Mouse (Mus musculus): Measurements from ENCODE around the gene Eef1akmt4. TPM values are rescaled to one million over a fixed set of nuclear protein-coding genes. Genes with fewer than 3 reads are reported as not detected.

Gene Eef1akmt4
- total and polyA plus RNA-seq, 2 experiments from 2014 or later = 3.3 to 6.8 TPM

- Histone ChIP-seq H3K4me3 (ENCODE audit: low read depth, low read length) (no peak overlapping the region), H3K4me2 (ENCODE audit: low read depth, low read length, poor library complexity, severe bottlenecking) (no peak overlapping the region), H3K9me3 (ENCODE audit: low read length) (no peaks in the 10 kb centered on the region), H3K4me1 (ENCODE audit: insufficient read depth, low read length) (no peaks in the 10 kb centered on the region; the same call in 1 of the 2 replicates), H3K27me3 (ENCODE audit: insufficient read depth, low read length) (no peaks in the 10 kb centered on the region), H3K36me3 (ENCODE audit: insufficient read depth, low read length) (peaks cover 5% of the 10 kb centered on the region), H3K27ac (ENCODE audit: low read depth, low read length) (no peak overlapping the region), H3K9ac (replicated peaks; ENCODE audit: low read length, poor library complexity, severe bottlenecking) (no peak overlapping the region)
- 79% methylated on average over 8 of the region's 8 CpGs for WGBS
- ATAC-seq (ENCODE audit: low FRiP score) = no peak
- TF ChIP-seq CTCF (IDR thresholded peaks at IDR 0.05) = no peak
- no peak for DNase-seq (ENCODE audit: low spot score)
Measured at GRCm38 (mm10) chr16:20637410-20637809, 26.0 kb downstream of the Eef1akmt4 start.

- Histone ChIP-seq H3K9me3 (ENCODE audit: low read length) (no peaks in the 10 kb centered on the region), H3K9ac (replicated peaks; ENCODE audit: low read length, poor library complexity, severe bottlenecking) (no peak overlapping the region), H3K4me3 (ENCODE audit: low read depth, low read length) (no peak overlapping the region), H3K4me1 (ENCODE audit: insufficient read depth, low read length) (no peaks in the 10 kb centered on the region; the same call in 1 of the 2 replicates), H3K27me3 (ENCODE audit: insufficient read depth, low read length) (no peaks in the 10 kb centered on the region), H3K27ac (ENCODE audit: low read depth, low read length) (peak overlapping the region; percentile 47; the same call in 1 of the 2 replicates), H3K4me2 (ENCODE audit: low read depth, low read length, poor library complexity, severe bottlenecking) (peak overlapping the region; percentile 22; the same call in 1 of the 2 replicates), H3K36me3 (ENCODE audit: insufficient read depth, low read length) (peaks cover 7% of the 10 kb centered on the region)
- ATAC-seq (ENCODE audit: low FRiP score) (0 out of 2 replicates have a peak, but pooled peaks have one; percentile 36), DNase-seq (ENCODE audit: low spot score) (peak; percentile 79)
- TF ChIP-seq CTCF (IDR thresholded peaks at IDR 0.05) = no peak
- 54% methylated on average over 8 of the region's 8 CpGs for WGBS
Measured at GRCm38 (mm10) chr16:20638367-20638766, 27.0 kb downstream of the Eef1akmt4 start.

- Histone ChIP-seq H3K9ac (replicated peaks; ENCODE audit: low read length, poor library complexity, severe bottlenecking) (no peak overlapping the region), H3K27ac (ENCODE audit: low read depth, low read length) (no peak overlapping the region), H3K9me3 (ENCODE audit: low read length) (no peaks in the 10 kb centered on the region), H3K4me3 (ENCODE audit: low read depth, low read length) (no peak overlapping the region), H3K4me2 (ENCODE audit: low read depth, low read length, poor library complexity, severe bottlenecking) (no peak overlapping the region), H3K27me3 (ENCODE audit: insufficient read depth, low read length) (no peaks in the 10 kb centered on the region), H3K36me3 (ENCODE audit: insufficient read depth, low read length) (peaks cover 15% of the 10 kb centered on the region), H3K4me1 (ENCODE audit: insufficient read depth, low read length) (no peaks in the 10 kb centered on the region; the same call in 1 of the 2 replicates)
- DNase-seq (ENCODE audit: low spot score) (peak; percentile 83), ATAC-seq (ENCODE audit: low FRiP score) (no peak)
- WGBS = 0% methylated on average over 8 of the region's 8 CpGs
- TF ChIP-seq CTCF (IDR thresholded peaks at IDR 0.05) = peak; percentile 81
Measured at GRCm38 (mm10) chr16:20642161-20642560, 30.8 kb downstream of the Eef1akmt4 start.

- 86% methylated on average over 7 of the region's 7 CpGs for whole genome bisulfite sequencing
- Histone ChIP-seq H3K27ac (ENCODE audit: low read depth, low read length) (no peak overlapping the region), H3K9me3 (ENCODE audit: low read length) (no peaks in the 10 kb centered on the region), H3K27me3 (ENCODE audit: insufficient read depth, low read length) (no peaks in the 10 kb centered on the region), H3K9ac (replicated peaks; ENCODE audit: low read length, poor library complexity, severe bottlenecking) (no peak overlapping the region), H3K4me3 (ENCODE audit: low read depth, low read length) (no peak overlapping the region), H3K36me3 (ENCODE audit: insufficient read depth, low read length) (peaks cover 15% of the 10 kb centered on the region), H3K4me2 (ENCODE audit: low read depth, low read length, poor library complexity, severe bottlenecking) (no peak overlapping the region), H3K4me1 (ENCODE audit: insufficient read depth, low read length) (no peaks in the 10 kb centered on the region)
- DNase-seq (ENCODE audit: low spot score) (no peak), ATAC-seq (ENCODE audit: low FRiP score) (no peak)
- TF ChIP-seq CTCF (IDR thresholded peaks at IDR 0.05) = no peak
Measured at GRCm38 (mm10) chr16:20643911-20644310, 32.5 kb downstream of the Eef1akmt4 start.

GRCm38 (mm10) chr16:20651076-20651946 is 39.9 kb downstream of the Eef1akmt4 start, which contains the start of gene Psmd2:
Gene Psmd2 (plus strand): TSS chr16:20651652.
- peak within 1 kb of the TSS; percentile 73 for H3K27ac ChIP-seq (ENCODE audit: low read depth, low read length)
- no peaks in the 10 kb centered on the region for H3K27me3 ChIP-seq (ENCODE audit: insufficient read depth, low read length)
- H3K4me3 ChIP-seq (ENCODE audit: low read depth, low read length) = peak within 1 kb of the TSS; percentile 64
- H3K36me3 ChIP-seq (ENCODE audit: insufficient read depth, low read length) = peaks cover 13% of the 10 kb centered on the region
- peak within 1 kb of the TSS; percentile 79 for H3K9ac ChIP-seq (replicated peaks; ENCODE audit: low read length, poor library complexity, severe bottlenecking)
- H3K4me1 ChIP-seq (ENCODE audit: insufficient read depth, low read length) = 0 out of 2 replicates have a peak, but pooled peaks cover 6% of the 10 kb centered on the region
- TF ChIP-seq CTCF (IDR thresholded peaks at IDR 0.05) = peak; percentile 42
- peak; percentile 96 for ATAC-seq (ENCODE audit: low FRiP score)
- peak; percentile 96 for DNase-seq (ENCODE audit: low spot score)
- 2% methylated on average over 46 of the region's 46 CpGs for WGBS
- H3K9me3 ChIP-seq (ENCODE audit: low read length) = no peaks in the 10 kb centered on the region
- peak within 1 kb of the TSS; percentile 78 for H3K4me2 ChIP-seq (ENCODE audit: low read depth, low read length, poor library complexity, severe bottlenecking)

- no peaks in the 10 kb centered on the region for H3K27me3 ChIP-seq (ENCODE audit: insufficient read depth, low read length)
- H3K9ac ChIP-seq (replicated peaks; ENCODE audit: low read length, poor library complexity, severe bottlenecking) = peak overlapping the region; percentile 79
- H3K9me3 ChIP-seq (ENCODE audit: low read length) = no peaks in the 10 kb centered on the region
- H3K36me3 ChIP-seq (ENCODE audit: insufficient read depth, low read length) = peaks cover 20% of the 10 kb centered on the region
- TF ChIP-seq CTCF (IDR thresholded peaks at IDR 0.05) = no peak
- DNase-seq (ENCODE audit: low spot score) (no peak), ATAC-seq (ENCODE audit: low FRiP score) (no peak; the same call in 1 of the 2 replicates)
- 0 out of 2 replicates have a peak, but pooled peaks cover 6% of the 10 kb centered on the region for H3K4me1 ChIP-seq (ENCODE audit: insufficient read depth, low read length)
- peak overlapping the region; percentile 78 for H3K4me2 ChIP-seq (ENCODE audit: low read depth, low read length, poor library complexity, severe bottlenecking)
- H3K27ac ChIP-seq (ENCODE audit: low read depth, low read length) = peak overlapping the region; percentile 73
- 15% methylated on average over 10 of the region's 12 CpGs for WGBS
- peak overlapping the region; percentile 64 for H3K4me3 ChIP-seq (ENCODE audit: low read depth, low read length)
Measured at GRCm38 (mm10) chr16:20651947-20652310, 40.5 kb downstream of the Eef1akmt4 start.
